Mouse (Mus musculus) bone marrow, adult 2 months (tissue): Measurements from ENCODE around the gene Slc12a5. TPM values are rescaled to one million over a fixed set of nuclear protein-coding genes. Genes with fewer than 3 reads are reported as not detected.

Experiments used
- H3K27ac ChIP-seq: fragments of 200-500 bp; 2 replicates; pipeline ENCODE4 v1.5.1; 2012; ENCODE audit warnings: low read depth, mild to moderate bottlenecking, control low read depth, inconsistent platforms, low read length; ENCODE audit not compliant: control insufficient read depth, poor library complexity, insufficient read depth
- H3K4me1 ChIP-seq: fragments of 200-500 bp; 2 replicates; pipeline ENCODE4 v1.6.1; 2011; ENCODE audit warnings: low read length; ENCODE audit not compliant: control insufficient read depth, insufficient read depth
- H3K4me3 ChIP-seq: fragments of 200-500 bp; replicated peaks from 2 replicates; pipeline ENCODE3; 2011; ENCODE audit warnings: mild to moderate bottlenecking, low read depth, low read length, control low read depth; ENCODE audit not compliant: control insufficient read depth
- CTCF ChIP-seq: fragments of 200-500 bp; IDR thresholded peaks from 2 replicates; pipeline ENCODE4 v1.5.1; 2011; ENCODE audit warnings: low read length, control low read depth; ENCODE audit not compliant: control insufficient read depth, insufficient read depth
- POLR2A ChIP-seq: fragments of 200-500 bp; IDR thresholded peaks from 2 replicates; pipeline ENCODE4 v1.6.1; 2011; ENCODE audit warnings: low read depth, mild to moderate bottlenecking, control low read depth, low read length, borderline replicate concordance; ENCODE audit not compliant: control insufficient read depth
- WGBS: fragments of 180-500 bp; shearing (Covaris S2); methylation state at CpG from one replicate; pipeline ENCODE4 v1.1.7; 2018; 5-methylcytosine and 5-hydroxymethylcytosine counted together
- polyA plus RNA-seq: library from polyadenylated mRNA; stranded (reverse); fragments of >200 nt; gene quantifications from 2 replicates; pipeline ENCODE4 v1.2.4, GENCODE M21; 2011; ENCODE audit warnings: low replicate concordance; ENCODE audit not compliant: missing spikeins, insufficient read depth, insufficient read length

The Slc12a5 gene
- polyA plus RNA-seq, 1 experiment = 5.1 TPM

- Histone ChIP-seq H3K27ac (no peak overlapping the region), H3K4me3 (no peak overlapping the region), H3K4me1 (no peaks in the 10 kb centered on the region)
- TF ChIP-seq CTCF (no peak), POLR2A (no peak)
- 86% methylated on average over 1 of the region's 1 CpGs for WGBS
Measured at GRCm38 (mm10) chr2:164964981-164965380, 4.4 kb downstream of the Slc12a5 start.

GRCm38 (mm10) chr2:164966381-164966780 lies 5.8 kb downstream of the Slc12a5 start:
- no peaks in the 10 kb centered on the region for H3K4me1 ChIP-seq
- no peak overlapping the region for H3K4me3 ChIP-seq
- 16% methylated on average over 8 of the region's 8 CpGs for WGBS
- no peak for TF ChIP-seq CTCF
- no peak for TF ChIP-seq POLR2A
- no peak overlapping the region for H3K27ac ChIP-seq

GRCm38 (mm10) chr2:164967193-164967592 lies 6.6 kb downstream of the Slc12a5 start:
- Histone ChIP-seq H3K4me1 (no peaks in the 10 kb centered on the region), H3K27ac (no peak overlapping the region), H3K4me3 (no peak overlapping the region)
- WGBS = 17% methylated on average over 6 of the region's 6 CpGs
- TF ChIP-seq POLR2A (no peak), CTCF (no peak)

- Histone ChIP-seq H3K4me1 (no peaks in the 10 kb centered on the region), H3K4me3 (no peak overlapping the region), H3K27ac (no peak overlapping the region)
- TF ChIP-seq CTCF = no peak
- no peak for TF ChIP-seq POLR2A
- WGBS = 6% methylated on average over 62 of the region's 65 CpGs
Measured at GRCm38 (mm10) chr2:164967761-164968440, 7.3 kb downstream of the Slc12a5 start.

- no peak for TF ChIP-seq CTCF
- no peak for TF ChIP-seq POLR2A
- WGBS = 1% methylated on average over 28 of the region's 29 CpGs
- no peak overlapping the region for H3K4me3 ChIP-seq
- H3K27ac ChIP-seq = no peak overlapping the region
- H3K4me1 ChIP-seq = no peaks in the 10 kb centered on the region
Measured at GRCm38 (mm10) chr2:164968451-164968851, 7.8 kb downstream of the Slc12a5 start.

GRCm38 (mm10) chr2:164969348-164969781 lies 8.8 kb downstream of the Slc12a5 start:
- TF ChIP-seq POLR2A (no peak), CTCF (no peak)
- WGBS = 8% methylated on average over 21 of the region's 21 CpGs
- no peak overlapping the region for H3K4me3 ChIP-seq
- H3K27ac ChIP-seq = no peak overlapping the region
- H3K4me1 ChIP-seq = no peaks in the 10 kb centered on the region

GRCm38 (mm10) chr2:164970631-164971196 lies 10.1 kb downstream of the Slc12a5 start:
- Histone ChIP-seq H3K27ac (no peak overlapping the region), H3K4me1 (no peaks in the 10 kb centered on the region), H3K4me3 (no peak overlapping the region)
- TF ChIP-seq CTCF (no peak), POLR2A (no peak)
- 4% methylated on average over 42 of the region's 42 CpGs for WGBS

- Histone ChIP-seq H3K4me3 (no peak overlapping the region), H3K4me1 (no peaks in the 10 kb centered on the region), H3K27ac (no peak overlapping the region)
- 33% methylated on average over 5 of the region's 5 CpGs for WGBS
- no peak for TF ChIP-seq CTCF
- TF ChIP-seq POLR2A = no peak
Measured at GRCm38 (mm10) chr2:164972646-164973045, 12.0 kb downstream of the Slc12a5 start.

GRCm38 (mm10) chr2:164975611-164976010 lies 15.0 kb downstream of the Slc12a5 start:
- WGBS = 40% methylated on average over 6 of the region's 6 CpGs
- H3K27ac ChIP-seq = no peak overlapping the region
- H3K4me1 ChIP-seq = no peaks in the 10 kb centered on the region
- TF ChIP-seq CTCF (no peak), POLR2A (no peak)
- H3K4me3 ChIP-seq = no peak overlapping the region
